Mouse (Mus musculus) liver, adult 2 months (tissue): ENCODE measurements around the gene Ankrd35. TPM values are rescaled to one million over a fixed set of nuclear protein-coding genes. Genes with fewer than 3 reads are reported as not detected.
A peak's percentile ranks its signal among the peaks of the same experiment; 100 is the strongest.

Experiments
- DNase-seq: peaks from one replicate; pipeline ENCODE4 v3.0.0-alpha.2; 2011; ENCODE audit warnings: low read depth, low spot score; ENCODE audit errors: extremely low read depth
- H3K27ac ChIP-seq: fragments of 200-500 bp; replicated peaks from 2 replicates; pipeline ENCODE4 v1.5.1; 2012; ENCODE audit warnings: low read depth, mild to moderate bottlenecking, control low read depth, inconsistent platforms, low read length; ENCODE audit not compliant: insufficient read depth
- H3K27me3 ChIP-seq: fragments of 200-500 bp; 2 replicates; pipeline ENCODE4 v1.6.1; 2012; ENCODE audit warnings: mild to moderate bottlenecking, moderate library complexity, low read length, inconsistent platforms; ENCODE audit not compliant: control insufficient read depth, insufficient read depth
- H3K36me3 ChIP-seq: fragments of 200-500 bp; 2 replicates; pipeline ENCODE4 v1.6.1; 2012; ENCODE audit warnings: low read length, inconsistent platforms; ENCODE audit not compliant: control insufficient read depth, insufficient read depth
- H3K4me1 ChIP-seq: fragments of 200-500 bp; 2 replicates; pipeline ENCODE4 v1.6.1; 2011; ENCODE audit warnings: low read length; ENCODE audit not compliant: control insufficient read depth, insufficient read depth
- H3K4me3 ChIP-seq: fragments of 200-500 bp; 2 replicates; pipeline ENCODE4 v1.5.1; 2011; ENCODE audit warnings: low read depth, mild to moderate bottlenecking, control low read depth, low read length, moderate library complexity; ENCODE audit not compliant: insufficient read depth
- H3K79me2 ChIP-seq: fragments of 200-500 bp; 2 replicates; pipeline ENCODE4 v1.6.1; 2012; ENCODE audit warnings: inconsistent platforms, mild to moderate bottlenecking, low read length, moderate library complexity; ENCODE audit not compliant: control insufficient read depth, insufficient read depth
- H3K9ac ChIP-seq: fragments of 200-500 bp; 2 replicates; pipeline ENCODE4 v1.6.1; 2012; ENCODE audit warnings: low read depth, mild to moderate bottlenecking, control low read depth, inconsistent platforms, low read length
- CTCF ChIP-seq: fragments of 200-500 bp; IDR thresholded peaks from 2 replicates; pipeline ENCODE4 v1.5.1; 2011; ENCODE audit warnings: low read depth, low read length, control low read depth
- POLR2A ChIP-seq: fragments of 200-500 bp; IDR thresholded peaks from 2 replicates; pipeline ENCODE4 v1.6.1; 2011; ENCODE audit warnings: low read length, control low read depth; ENCODE audit not compliant: insufficient read depth; ENCODE audit errors: extremely low read depth
- WGBS: fragments of 180-500 bp; shearing (Covaris S2); methylation state at CpG from one replicate; pipeline ENCODE4 v1.1.7; 2018; 5-methylcytosine and 5-hydroxymethylcytosine counted together
- polyA plus RNA-seq: library from polyadenylated mRNA; depleted of rRNA; stranded (reverse); fragments of >200 nt; gene quantifications from 2 replicates; pipeline ENCODE4 v1.2.3, GENCODE M21; 2012
- total RNA-seq: library from RNA; depleted of rRNA; stranded (reverse); fragments of >200 nt; gene quantifications from 2 replicates; pipeline ENCODE4 v1.2.3, GENCODE M21; 2014

Ankrd35 gene
- total and polyA plus RNA-seq, 2 experiments = 0.07 TPM; not detected in 1

DNA sequence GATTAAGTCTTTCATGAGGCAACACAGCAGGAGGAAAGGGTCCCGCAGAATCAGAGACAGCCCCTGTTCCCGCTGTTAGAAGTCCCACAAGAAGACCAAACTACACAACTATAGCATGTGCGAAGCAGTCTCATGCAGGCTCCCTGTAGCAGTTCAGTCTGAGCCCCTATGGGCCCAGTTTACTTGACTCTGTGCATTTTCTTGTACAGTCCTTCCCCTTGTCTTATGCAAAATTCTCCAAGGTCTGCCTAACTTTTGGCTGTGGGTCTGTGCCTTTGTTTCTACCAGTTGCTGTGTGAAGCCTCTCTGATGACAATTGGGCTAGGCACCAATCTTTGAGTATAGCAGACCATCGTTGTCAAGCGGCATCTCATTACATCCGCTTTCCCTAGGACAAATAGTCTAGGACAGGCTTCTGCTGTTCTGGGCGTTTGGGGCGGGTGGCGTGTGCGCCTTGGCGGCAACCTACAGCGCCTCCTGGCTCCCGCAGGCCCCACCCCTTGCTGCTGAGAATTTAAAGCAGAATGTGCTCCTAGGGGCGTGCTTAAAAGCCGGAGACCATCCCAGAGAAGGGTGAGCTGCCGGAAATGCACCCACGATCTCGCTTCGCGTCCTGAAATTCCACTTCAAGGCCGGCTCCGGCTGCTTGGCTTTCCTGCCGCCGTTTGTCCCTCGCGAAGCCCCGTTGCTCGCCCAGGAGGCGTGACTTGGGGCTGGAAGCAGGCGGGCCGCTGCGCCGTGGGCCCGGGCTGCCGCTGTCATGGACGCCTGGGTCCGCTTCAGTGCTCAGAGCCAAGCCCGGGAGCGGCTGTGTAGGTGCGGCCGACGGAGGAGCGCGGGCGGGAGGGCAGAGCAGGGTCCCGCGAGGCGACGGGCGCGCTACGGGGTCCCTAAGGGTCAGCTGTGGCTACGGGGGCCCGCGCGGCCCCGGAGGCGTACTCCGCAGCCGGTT lies 34.7 kb upstream of the Ankrd35 start, which contains the start of the genes Pex11b and Gm42957:
TSS of gene Pex11b (plus strand) at position 449 of the 952 bp plus-strand sequence.
TSS of gene Gm42957 (plus strand) at position 547 of the 952 bp plus-strand sequence.
- peak within 1 kb of the TSS; percentile 97 for H3K9ac ChIP-seq
- H3K27ac ChIP-seq = peak within 1 kb of the TSS; percentile 92
- peak; percentile 78 for DNase-seq
- H3K4me1 ChIP-seq = peaks cover 14% of the 10 kb centered on the region
- no peaks in the 10 kb centered on the region for H3K27me3 ChIP-seq
- peak within 1 kb of the TSS; percentile 96 for H3K4me3 ChIP-seq
- TF ChIP-seq CTCF (peak; percentile 45), POLR2A (peak; percentile 68; the same call in 1 of the 2 replicates)
- 3% methylated on average over 60 of the region's 60 CpGs for WGBS
- H3K36me3 ChIP-seq = peaks cover 20% of the 10 kb centered on the region; the same call in 1 of the 2 replicates
- peaks cover 4% of the 10 kb centered on the region; the same call in 1 of the 2 replicates for H3K79me2 ChIP-seq

DNA sequence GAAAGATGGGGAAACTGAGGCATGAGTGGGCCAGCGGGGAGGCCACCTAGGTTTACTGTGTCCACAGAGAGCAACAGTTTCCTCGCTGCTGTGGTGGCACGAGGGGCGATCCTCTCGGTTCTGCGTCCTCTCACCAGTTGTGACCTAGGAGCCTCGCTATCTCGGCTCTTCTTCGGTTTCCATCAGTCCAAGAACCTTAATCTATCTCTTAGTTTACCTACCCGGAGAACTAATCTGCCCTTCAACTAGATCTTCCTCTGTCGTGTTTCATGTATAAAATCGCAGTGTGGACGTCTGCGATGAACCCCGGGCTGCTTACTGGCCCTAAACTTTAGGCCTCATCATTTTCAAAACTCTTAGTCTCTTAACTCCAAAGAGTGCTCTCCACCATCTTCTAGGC lies 34.0 kb upstream of the Ankrd35 start:
- Histone ChIP-seq H3K4me3 (peak overlapping the region; percentile 96), H3K27me3 (no peaks in the 10 kb centered on the region), H3K79me2 (peaks cover 4% of the 10 kb centered on the region; the same call in 1 of the 2 replicates), H3K9ac (peak overlapping the region; percentile 97), H3K36me3 (peaks cover 20% of the 10 kb centered on the region; the same call in 1 of the 2 replicates), H3K27ac (peak overlapping the region; percentile 50), H3K4me1 (peaks cover 14% of the 10 kb centered on the region)
- TF ChIP-seq POLR2A = no peak
- TF ChIP-seq CTCF = no peak
- no peak for DNase-seq
- WGBS = 6% methylated on average over 15 of the region's 15 CpGs

DNA sequence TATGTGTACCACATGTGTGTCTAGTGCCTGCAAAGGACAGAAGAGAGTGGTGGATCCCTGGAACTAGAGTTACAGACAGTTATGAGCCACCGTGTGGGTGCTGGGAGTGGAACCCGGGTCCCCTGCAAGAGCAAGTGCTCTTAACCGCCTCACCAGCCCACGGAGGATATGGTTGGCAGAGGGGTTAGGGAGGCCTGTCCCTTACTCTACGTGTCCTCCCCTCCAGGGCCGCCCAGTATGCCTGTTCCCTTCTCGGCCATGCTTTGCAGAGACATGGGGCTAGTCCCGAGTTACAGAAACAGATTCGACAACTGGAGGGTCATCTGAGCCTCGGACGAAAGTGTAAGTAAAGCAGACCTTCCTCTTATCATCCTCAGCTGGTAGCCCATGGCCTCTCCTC lies 33.5 kb upstream of the Ankrd35 start:
- Histone ChIP-seq H3K36me3 (peaks cover 18% of the 10 kb centered on the region; the same call in 1 of the 2 replicates), H3K79me2 (peaks cover 4% of the 10 kb centered on the region; the same call in 1 of the 2 replicates), H3K9ac (peak overlapping the region; percentile 97), H3K27me3 (no peaks in the 10 kb centered on the region), H3K4me3 (peak overlapping the region; percentile 0; the same call in 1 of the 2 replicates), H3K4me1 (peaks cover 14% of the 10 kb centered on the region), H3K27ac (no peak overlapping the region)
- DNase-seq = no peak
- WGBS = 66% methylated on average over 11 of the region's 11 CpGs
- TF ChIP-seq CTCF (no peak), POLR2A (no peak)

GRCm38 (mm10) chr3:96639219-96639618 lies 30.7 kb upstream of the Ankrd35 start:
- Histone ChIP-seq H3K36me3 (peaks cover 15% of the 10 kb centered on the region; the same call in 1 of the 2 replicates), H3K9ac (no peak overlapping the region), H3K4me1 (peaks cover 14% of the 10 kb centered on the region), H3K79me2 (peaks cover 4% of the 10 kb centered on the region; the same call in 1 of the 2 replicates), H3K4me3 (no peak overlapping the region), H3K27ac (no peak overlapping the region), H3K27me3 (no peaks in the 10 kb centered on the region)
- TF ChIP-seq CTCF = peak; percentile 69
- no peak for TF ChIP-seq POLR2A
- WGBS = 92% methylated on average over 1 of the region's 1 CpGs
- peak; percentile 59 for DNase-seq

DNA sequence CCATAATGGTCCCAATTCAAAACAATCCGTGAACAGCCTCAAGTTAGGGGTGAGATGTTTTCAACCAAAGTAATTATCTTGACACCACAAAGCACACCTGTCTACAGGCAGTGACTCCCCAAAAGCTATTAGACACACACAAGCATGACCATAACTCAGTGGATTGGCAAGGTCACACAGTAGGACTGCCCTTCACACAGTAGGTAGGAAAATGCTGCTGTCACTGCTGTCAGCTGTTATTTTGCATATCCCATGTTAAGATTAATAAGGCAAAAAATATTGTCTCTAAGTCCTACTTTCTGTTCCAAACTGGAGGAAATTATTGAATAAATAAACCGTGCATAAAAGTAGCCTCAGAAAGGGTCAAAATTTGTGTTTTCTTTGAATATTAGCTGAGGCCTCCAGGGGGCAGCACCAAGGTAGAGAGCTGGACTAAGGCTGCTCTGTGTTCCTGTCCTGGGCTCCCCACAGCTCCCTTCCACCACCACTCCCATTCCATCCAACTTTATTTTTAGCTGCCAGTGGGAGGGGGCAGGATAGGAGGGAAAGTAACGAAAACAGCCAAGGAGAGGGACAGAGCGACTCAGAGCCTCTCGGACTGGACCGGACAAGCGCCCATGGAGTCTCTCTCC lies 24.8 kb upstream of the Ankrd35 start, which contains the start of gene Itga10:
TSS of gene Itga10 (plus strand) at position 567 of the 632 bp plus-strand sequence.
- Histone ChIP-seq H3K27ac (no peak within 1 kb of the TSS; the same call in 1 of the 2 replicates), H3K79me2 (no peaks in the 10 kb centered on the region; the same call in 1 of the 2 replicates), H3K4me3 (no peak within 1 kb of the TSS), H3K4me1 (peaks cover 16% of the 10 kb centered on the region), H3K36me3 (peaks cover 11% of the 10 kb centered on the region; the same call in 1 of the 2 replicates), H3K27me3 (no peaks in the 10 kb centered on the region), H3K9ac (no peak within 1 kb of the TSS)
- DNase-seq = no peak
- 78% methylated on average over 7 of the region's 7 CpGs for WGBS
- TF ChIP-seq CTCF (peak; percentile 61), POLR2A (no peak)
